Mouse (Mus musculus): ENCODE data around the gene Prmt2. TPM values are rescaled to one million over a fixed set of nuclear protein-coding genes. Genes with fewer than 3 reads are reported as not detected.

Prmt2 gene
- polyA plus RNA-seq, 1 experiment from 2014 or later, result 338 TPM

GRCm38 (mm10) chr10:76253536-76253935, 15.9 kb upstream of the Prmt2 start, which contains the start of gene S100b:
Gene S100b (plus strand): TSS chr10:76253853.
- Histone ChIP-seq H3K27ac (replicated peaks) (no peak within 1 kb of the TSS), H3K4me1 (replicated peaks) (peaks cover 4% of the 10 kb centered on the region; the same call in 1 of the 2 replicates), H3K4me2 (no peak within 1 kb of the TSS), H3K36me3 (no peaks in the 10 kb centered on the region), H3K9me3 (no peaks in the 10 kb centered on the region), H3K4me3 (no peak within 1 kb of the TSS), H3K27me3 (no peaks in the 10 kb centered on the region), H3K9ac (no peak within 1 kb of the TSS)
- WGBS, result 49% methylated on average over 4 of the region's 4 CpGs
- peak; percentile 75 for ATAC-seq (ENCODE audit: low FRiP score, low read depth)

DNA sequence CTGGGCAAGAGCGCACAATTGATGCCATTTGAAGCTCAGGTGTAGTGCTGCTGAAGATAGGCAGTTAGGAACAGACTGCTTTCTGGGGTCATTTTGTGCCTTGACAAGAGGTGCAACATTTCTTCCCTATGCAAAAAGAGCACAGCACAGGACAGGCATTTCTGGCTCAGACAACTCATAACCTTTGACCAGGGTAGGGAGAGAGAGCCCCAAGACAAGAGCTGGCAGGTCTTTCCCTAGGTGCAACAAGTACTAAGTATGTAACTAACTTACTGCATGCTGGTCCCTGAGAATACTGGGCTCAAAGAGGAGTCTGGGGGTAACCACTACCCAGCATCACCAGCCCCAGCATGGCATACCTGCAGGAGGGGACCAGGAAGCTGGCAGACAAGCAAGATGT, 15.4 kb upstream of the Prmt2 start:
- H3K36me3 ChIP-seq, result no peaks in the 10 kb centered on the region
- no peaks in the 10 kb centered on the region for H3K9me3 ChIP-seq
- no peaks in the 10 kb centered on the region for H3K27me3 ChIP-seq
- H3K4me2 ChIP-seq, result no peak overlapping the region
- H3K9ac ChIP-seq, result no peak overlapping the region
- 100% methylated on average over 1 of the region's 1 CpGs for WGBS
- H3K4me3 ChIP-seq, result no peak overlapping the region
- no peak overlapping the region for H3K27ac ChIP-seq (replicated peaks)
- peaks cover 4% of the 10 kb centered on the region; the same call in 1 of the 2 replicates for H3K4me1 ChIP-seq (replicated peaks)
- no peak; the same call in 1 of the 2 replicates for ATAC-seq (ENCODE audit: low FRiP score, low read depth)

DNA sequence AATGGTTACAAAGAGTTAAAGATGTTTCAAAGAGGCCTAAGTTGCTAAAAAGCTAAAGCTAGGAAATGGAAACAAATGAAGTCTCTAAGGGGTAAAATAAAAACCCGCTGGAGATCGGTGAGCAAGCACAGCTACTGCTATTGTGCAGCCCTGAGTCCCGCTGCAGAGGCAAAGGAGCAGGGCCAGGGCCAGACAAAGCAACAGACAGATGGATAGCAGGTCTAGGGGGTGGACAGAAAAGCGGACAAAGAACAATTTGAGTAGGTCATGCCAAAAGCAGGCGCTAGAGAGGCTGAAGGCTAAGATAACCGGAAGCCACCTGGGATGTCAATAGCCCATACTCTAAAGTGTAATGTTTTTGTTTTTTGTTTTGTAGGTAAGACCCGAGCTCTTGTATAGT, 13.2 kb upstream of the Prmt2 start:
- 49% methylated on average over 7 of the region's 7 CpGs for WGBS
- Histone ChIP-seq H3K9ac (no peak overlapping the region), H3K4me1 (replicated peaks) (peaks cover 4% of the 10 kb centered on the region; the same call in 1 of the 2 replicates), H3K9me3 (no peaks in the 10 kb centered on the region), H3K4me3 (no peak overlapping the region), H3K36me3 (no peaks in the 10 kb centered on the region), H3K27me3 (no peaks in the 10 kb centered on the region), H3K27ac (replicated peaks) (no peak overlapping the region), H3K4me2 (no peak overlapping the region)
- no peak for ATAC-seq (ENCODE audit: low FRiP score, low read depth)

- WGBS, result 45% methylated on average over 5 of the region's 5 CpGs
- H3K4me2 ChIP-seq, result no peak overlapping the region
- H3K4me3 ChIP-seq, result no peak overlapping the region
These were observed 10.9 kb upstream of the Prmt2 start for GRCm38 (mm10) chr10:76248647-76248968.

GRCm38 (mm10) chr10:76247960-76248646, 10.4 kb upstream of the Prmt2 start:
- no peak overlapping the region for H3K9ac ChIP-seq
- 25% methylated on average over 21 of the region's 21 CpGs for WGBS
- H3K27me3 ChIP-seq, result no peaks in the 10 kb centered on the region
- H3K9me3 ChIP-seq, result no peaks in the 10 kb centered on the region
- H3K4me2 ChIP-seq, result no peak overlapping the region
- H3K27ac ChIP-seq (replicated peaks), result no peak overlapping the region
- H3K4me3 ChIP-seq, result no peak overlapping the region
- no peaks in the 10 kb centered on the region for H3K36me3 ChIP-seq
- H3K4me1 ChIP-seq (replicated peaks), result no peaks in the 10 kb centered on the region
- ATAC-seq (ENCODE audit: low FRiP score, low read depth), result no peak

More at GRCm38 (mm10) chr10:76248647-76248968, 10.9 kb upstream of the Prmt2 start:
- ATAC-seq (ENCODE audit: low FRiP score, low read depth), result no peak
- Histone ChIP-seq H3K9me3 (no peaks in the 10 kb centered on the region), H3K27ac (replicated peaks) (no peak overlapping the region), H3K36me3 (no peaks in the 10 kb centered on the region), H3K4me1 (replicated peaks) (no peaks in the 10 kb centered on the region), H3K27me3 (no peaks in the 10 kb centered on the region), H3K9ac (no peak overlapping the region)

DNA sequence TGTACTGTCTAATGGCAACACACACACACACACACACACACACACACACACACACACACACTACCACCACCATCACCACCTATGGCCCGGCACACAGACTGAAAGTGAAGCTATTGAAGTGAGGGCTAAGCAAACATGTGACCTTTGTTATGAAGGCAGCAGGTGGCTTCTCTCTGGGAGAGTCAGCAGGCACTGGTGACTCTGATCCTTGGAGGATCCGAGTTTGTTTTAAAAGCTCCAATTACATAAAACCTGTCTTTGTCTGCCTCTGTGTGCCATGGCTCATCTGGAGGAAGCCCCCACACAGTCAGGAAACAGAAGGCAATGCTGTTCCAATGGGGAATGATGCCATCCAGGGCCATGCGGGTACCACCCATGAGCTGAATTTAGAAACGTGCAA, 8.9 kb upstream of the Prmt2 start:
- H3K36me3 ChIP-seq, result no peaks in the 10 kb centered on the region
- no peaks in the 10 kb centered on the region for H3K4me1 ChIP-seq (replicated peaks)
- ATAC-seq (ENCODE audit: low FRiP score, low read depth), result no peak
- no peak overlapping the region for H3K4me3 ChIP-seq
- H3K4me2 ChIP-seq, result no peak overlapping the region
- no peaks in the 10 kb centered on the region for H3K27me3 ChIP-seq
- no peaks in the 10 kb centered on the region for H3K9me3 ChIP-seq
- H3K27ac ChIP-seq (replicated peaks), result no peak overlapping the region
- 52% methylated on average over 4 of the region's 4 CpGs for WGBS
- H3K9ac ChIP-seq, result no peak overlapping the region

DNA sequence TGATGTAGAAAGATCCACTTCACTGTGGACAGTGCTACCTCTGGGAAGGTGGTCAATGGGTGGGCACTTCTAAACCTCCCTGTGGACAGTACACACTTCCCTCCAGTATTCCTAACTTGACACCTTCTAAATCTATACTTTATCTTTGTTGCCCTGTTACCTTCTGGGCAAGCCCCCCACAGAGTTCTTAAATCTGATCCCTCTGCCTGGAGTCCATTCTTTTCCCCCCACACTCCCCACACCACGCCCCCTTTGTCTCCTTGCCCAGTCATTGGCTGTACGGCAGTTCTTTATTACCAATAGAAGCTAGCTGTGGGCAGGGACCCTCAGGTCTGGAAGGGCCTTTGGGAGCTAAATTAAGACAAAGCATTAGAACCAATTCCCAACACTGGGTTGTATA, 7.4 kb upstream of the Prmt2 start:
- no peaks in the 10 kb centered on the region for H3K9me3 ChIP-seq
- H3K4me3 ChIP-seq, result no peak overlapping the region
- H3K27me3 ChIP-seq, result no peaks in the 10 kb centered on the region
- no peak overlapping the region for H3K9ac ChIP-seq
- no peak overlapping the region for H3K4me2 ChIP-seq
- no peak overlapping the region for H3K27ac ChIP-seq (replicated peaks)
- H3K36me3 ChIP-seq, result no peaks in the 10 kb centered on the region
- 82% methylated on average over 2 of the region's 2 CpGs for WGBS
- H3K4me1 ChIP-seq (replicated peaks), result no peaks in the 10 kb centered on the region
- no peak for ATAC-seq (ENCODE audit: low FRiP score, low read depth)

GRCm38 (mm10) chr10:76239401-76239800, 1.7 kb upstream of the Prmt2 start:
- H3K27ac ChIP-seq (replicated peaks), result no peak overlapping the region
- no peak overlapping the region for H3K4me2 ChIP-seq
- H3K4me3 ChIP-seq, result no peak overlapping the region
- no peaks in the 10 kb centered on the region for H3K27me3 ChIP-seq
- H3K4me1 ChIP-seq (replicated peaks), result peaks cover 20% of the 10 kb centered on the region
- H3K9ac ChIP-seq, result no peak overlapping the region
- 84% methylated on average over 4 of the region's 4 CpGs for WGBS
- no peak for ATAC-seq (ENCODE audit: low FRiP score, low read depth)
- H3K9me3 ChIP-seq, result no peaks in the 10 kb centered on the region
- H3K36me3 ChIP-seq, result no peaks in the 10 kb centered on the region

- no peak overlapping the region for H3K4me2 ChIP-seq
- 67% methylated on average over 1 of the region's 1 CpGs for WGBS
- H3K9me3 ChIP-seq, result no peaks in the 10 kb centered on the region
- H3K27me3 ChIP-seq, result no peaks in the 10 kb centered on the region
- H3K27ac ChIP-seq (replicated peaks), result no peak overlapping the region
- no peak overlapping the region for H3K4me3 ChIP-seq
- ATAC-seq (ENCODE audit: low FRiP score, low read depth), result no peak
- H3K9ac ChIP-seq, result no peak overlapping the region
- H3K36me3 ChIP-seq, result peaks cover 18% of the 10 kb centered on the region
- H3K4me1 ChIP-seq (replicated peaks), result peaks cover 8% of the 10 kb centered on the region
These were observed 8.0 kb downstream of the Prmt2 start for GRCm38 (mm10) chr10:76229627-76230026.

GRCm38 (mm10) chr10:76225944-76226343, 11.7 kb downstream of the Prmt2 start:
- WGBS, result 96% methylated on average over 11 of the region's 11 CpGs
- Histone ChIP-seq H3K36me3 (peaks cover 52% of the 10 kb centered on the region), H3K4me3 (no peak overlapping the region), H3K4me1 (replicated peaks) (no peaks in the 10 kb centered on the region), H3K9me3 (no peaks in the 10 kb centered on the region), H3K9ac (no peak overlapping the region), H3K4me2 (no peak overlapping the region), H3K27me3 (no peaks in the 10 kb centered on the region), H3K27ac (replicated peaks) (no peak overlapping the region)
- no peak for ATAC-seq (ENCODE audit: low FRiP score, low read depth)

GRCm38 (mm10) chr10:76218240-76218639, 19.4 kb downstream of the Prmt2 start:
- no peak overlapping the region for H3K9ac ChIP-seq
- no peak overlapping the region for H3K27ac ChIP-seq (replicated peaks)
- no peak for ATAC-seq (ENCODE audit: low FRiP score, low read depth)
- no peak overlapping the region for H3K4me2 ChIP-seq
- no peak overlapping the region for H3K4me3 ChIP-seq
- no peaks in the 10 kb centered on the region for H3K4me1 ChIP-seq (replicated peaks)
- 88% methylated on average over 9 of the region's 9 CpGs for WGBS
- H3K27me3 ChIP-seq, result no peaks in the 10 kb centered on the region
- H3K36me3 ChIP-seq, result peaks cover 97% of the 10 kb centered on the region
- H3K9me3 ChIP-seq, result no peaks in the 10 kb centered on the region

GRCm38 (mm10) chr10:76217056-76217455, 20.6 kb downstream of the Prmt2 start:
- H3K4me1 ChIP-seq (replicated peaks), result no peaks in the 10 kb centered on the region
- no peak overlapping the region for H3K9ac ChIP-seq
- H3K9me3 ChIP-seq, result no peaks in the 10 kb centered on the region
- H3K36me3 ChIP-seq, result peaks cover 98% of the 10 kb centered on the region
- no peak for ATAC-seq (ENCODE audit: low FRiP score, low read depth)
- H3K4me3 ChIP-seq, result no peak overlapping the region
- H3K4me2 ChIP-seq, result no peak overlapping the region
- H3K27ac ChIP-seq (replicated peaks), result no peak overlapping the region
- no peaks in the 10 kb centered on the region for H3K27me3 ChIP-seq
- WGBS, result 96% methylated on average over 17 of the region's 17 CpGs

DNA sequence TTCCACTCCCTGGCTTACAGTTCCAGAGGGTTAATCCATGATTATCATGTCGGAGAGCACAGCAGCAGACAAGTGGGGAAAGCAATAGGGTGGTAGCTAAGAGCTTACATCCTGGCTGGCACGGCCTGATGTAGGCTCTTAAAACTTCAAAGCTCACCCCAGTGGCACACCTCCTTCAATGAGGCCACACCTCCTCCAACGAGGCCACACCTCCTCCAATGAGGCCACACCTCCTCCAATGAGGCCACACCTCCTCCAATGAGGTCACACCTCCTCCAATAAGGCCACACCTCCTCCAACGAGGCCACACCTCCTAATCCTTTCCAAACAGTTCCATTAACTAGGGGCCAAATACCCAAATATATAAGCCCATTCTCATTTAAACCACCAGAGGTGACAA, 23.5 kb downstream of the Prmt2 start:
- Histone ChIP-seq H3K27me3 (no peaks in the 10 kb centered on the region), H3K27ac (replicated peaks) (no peak overlapping the region), H3K36me3 (peaks cover 94% of the 10 kb centered on the region), H3K4me2 (no peak overlapping the region), H3K9ac (no peak overlapping the region), H3K4me1 (replicated peaks) (no peaks in the 10 kb centered on the region), H3K4me3 (no peak overlapping the region), H3K9me3 (no peaks in the 10 kb centered on the region)
- ATAC-seq (ENCODE audit: low FRiP score, low read depth), result no peak
- 90% methylated on average over 4 of the region's 4 CpGs for WGBS

All from hindbrain, embryonic 15.5 days (tissue).